Comparison of ENCODE assay signal across 9 mouse cellular contexts in genomic region chr9:21269590-21269989, GRCm38 (mm10). TPM values are rescaled to one million over a fixed set of nuclear protein-coding genes. Genes with fewer than 3 reads are reported as not detected.
DNase-seq lines count a peak whose midpoint lies in the region; ATAC-seq and TF ChIP-seq lines count a peak whose summit lies in the region.
"Not testable (repeated sequence)": the region's sequence is repeated elsewhere in the genome, so short reads cannot be mapped to it uniquely, and the experiment has no call there.
"Had no signal": no experiment of that assay in that cellular context is flagged by ENCODE, and none has a peak within 500 bp of the region (broad histone marks: within the 10 kb centered on the region; RNA-seq: fewer than 3 reads in every experiment).

No protein-coding gene starts in this region.

- not testable (repeated sequence) for H3K79me2 ChIP-seq in CH12.LX (replicated peaks; ENCODE audit: control insufficient read depth, extremely low read depth, insufficient read depth, poor library complexity, severe bottlenecking)
- H3K79me2 ChIP-seq in MEL (ENCODE audit: control insufficient read depth, insufficient read depth, low read length, poor library complexity) = peaks cover 22% of the 10 kb centered on the region

- dilution Hi-C loops in CH12.LX (cut with MboI; ENCODE audit: extremely low pct_ligation_motif_present, extremely low pct_unique_long_range_greater_than_20kb, low sequenced_read_pairs) = not testable (repeated sequence)

- 73% methylated on average over 5 of the region's 5 CpGs for WGBS in intestine, postnatal 0 days
- 67% methylated on average over 5 of the region's 5 CpGs for WGBS in liver, postnatal 0 days (ENCODE audit: insufficient replicate concordance)
- 60% methylated on average over 5 of the region's 5 CpGs for WGBS in stomach, postnatal 0 days

- ATAC-seq in intestine, postnatal 0 days; liver, postnatal 0 days; stomach, postnatal 0 days (ENCODE audit: low FRiP score, low TSS enrichment): not testable (repeated sequence)

- TF ChIP-seq RAD21 in CH12.LX (IDR thresholded peaks at IDR 0.05; ENCODE audit: low read depth, low read length) = not testable (repeated sequence)
- peak; percentile 18 for TF ChIP-seq RAD21 in MEL (IDR thresholded peaks at IDR 0.05; ENCODE audit: low read depth, low read length)

- not testable (repeated sequence) for H3K9me3 ChIP-seq in CH12.LX (replicated peaks; ENCODE audit: low read length); ES-E14 (ENCODE audit: control insufficient read depth, insufficient read depth, low read depth, low read length); MEL (replicated peaks; ENCODE audit: insufficient read depth, low read length); intestine, postnatal 0 days (ENCODE audit: control insufficient read depth); liver, postnatal 0 days (ENCODE audit: low read length); stomach, postnatal 0 days (ENCODE audit: control insufficient read depth, low read length)

- TF ChIP-seq POLR2A in CH12.LX (IDR thresholded peaks at IDR 0.05; ENCODE audit: low read depth, low read length); MEL (IDR thresholded peaks at IDR 0.05; ENCODE audit: control insufficient read depth in 1 of 2, insufficient read depth in 1 of 2, low read depth in 1 of 2, low read length in 2 of 2, poor library complexity in 1 of 2): not testable (repeated sequence)

- peaks cover 55 to 77% of the 10 kb centered on the region in 2 experiments for H3K36me3 ChIP-seq in CH12.LX (replicated peaks in 1 of 2; ENCODE audit: control insufficient read depth in 1 of 2, insufficient read depth in 1 of 2, low read length in 1 of 2)
- peaks cover 59% of the 10 kb centered on the region for H3K36me3 ChIP-seq in ES-E14 (ENCODE audit: control insufficient read depth, insufficient read depth, low read length, poor library complexity, severe bottlenecking)
- peaks cover 12 to 38% of the 10 kb centered on the region in 2 experiments for H3K36me3 ChIP-seq in MEL (ENCODE audit: control insufficient read depth in 1 of 2, insufficient read depth in 2 of 2, low read length in 2 of 2)
- peaks cover 65% of the 10 kb centered on the region for H3K36me3 ChIP-seq in intestine, postnatal 0 days (ENCODE audit: control insufficient read depth, insufficient read depth)
- H3K36me3 ChIP-seq in liver, postnatal 0 days (replicated peaks; ENCODE audit: insufficient read depth, low read length) = peaks cover 80% of the 10 kb centered on the region
- peaks cover 50% of the 10 kb centered on the region for H3K36me3 ChIP-seq in stomach, postnatal 0 days (ENCODE audit: control insufficient read depth, insufficient read depth, low read length)

- peaks cover 0 to 17% of the 10 kb centered on the region in 2 experiments; a peak in 3 of 4 replicates for H3K4me1 ChIP-seq in CH12.LX (ENCODE audit: control insufficient read depth in 1 of 2, insufficient read depth in 2 of 2)
- not testable (repeated sequence) for H3K4me1 ChIP-seq in ES-E14 (ENCODE audit: control insufficient read depth in 2 of 2, insufficient read depth in 2 of 2, low read length in 2 of 2, poor library complexity in 1 of 2); intestine, postnatal 0 days (replicated peaks; ENCODE audit: control insufficient read depth, insufficient read depth, low read length); stomach, postnatal 0 days (replicated peaks; ENCODE audit: control insufficient read depth, insufficient read depth)
- peaks cover 8 to 14% of the 10 kb centered on the region in 2 experiments; a peak in 3 of 4 replicates for H3K4me1 ChIP-seq in MEL (ENCODE audit: control insufficient read depth in 1 of 2, insufficient read depth in 2 of 2, low read length in 2 of 2)
- H3K4me1 ChIP-seq in liver, postnatal 0 days (ENCODE audit: insufficient read depth) = peaks cover 22% of the 10 kb centered on the region

- H3K27me3 ChIP-seq in CH12.LX (replicated peaks); MEL (ENCODE audit: control insufficient read depth in 1 of 2, insufficient read depth in 2 of 2, low read length in 2 of 2); intestine, postnatal 0 days (replicated peaks; ENCODE audit: control insufficient read depth, insufficient read depth, low read length); liver, postnatal 0 days (ENCODE audit: insufficient read depth, low read length); stomach, postnatal 0 days (ENCODE audit: control insufficient read depth, insufficient read depth, low read length): not testable (repeated sequence)

- not testable (repeated sequence) for TF ChIP-seq EP300 in CH12.LX (IDR thresholded peaks at IDR 0.05; ENCODE audit: low read length); MEL (IDR thresholded peaks at IDR 0.05; ENCODE audit: low read depth in 1 of 2, low read length in 2 of 2); liver, postnatal 0 days (IDR thresholded peaks at IDR 0.05; ENCODE audit: low read depth); stomach, postnatal 0 days (optimal IDR thresholded peaks at IDR 0.05)

- in situ Hi-C loops in CH12.LX (cut with MboI; ENCODE audit: low pct_ligation_motif_present, low pct_unique_long_range_greater_than_20kb, low sequenced_read_pairs); ES-E14 (cut with MboI; ENCODE audit: low sequenced_read_pairs in 2 of 2, unreplicated experiment in 2 of 2): not testable (repeated sequence)

- TF ChIP-seq CTCF in CH12.LX (conservative IDR thresholded peaks at IDR 0.05 in 1 of 2, IDR thresholded peaks at IDR 0.05 in 1 of 2; ENCODE audit: low read depth in 2 of 2, low read length in 2 of 2) = peak in 1 of 2 experiments; percentile 36; a peak in 2 of 4 replicates
- peak in 1 of 3 experiments; percentile 41; a peak in 2 of 6 replicates for TF ChIP-seq CTCF in MEL (IDR thresholded peaks at IDR 0.05 in 2 of 3, conservative IDR thresholded peaks at IDR 0.05 in 1 of 3; ENCODE audit: control insufficient read depth in 1 of 3, insufficient read depth in 1 of 3, low read depth in 2 of 3, low read length in 3 of 3, poor library complexity in 1 of 3, severe bottlenecking in 1 of 3)
- 0 out of 2 replicates have a peak, but pooled peaks have one; percentile 8 for TF ChIP-seq CTCF in intestine, postnatal 0 days (IDR thresholded peaks at IDR 0.05; ENCODE audit: low read depth)
- TF ChIP-seq CTCF in liver, postnatal 0 days (IDR thresholded peaks at IDR 0.05; ENCODE audit: low read depth) = 0 out of 2 replicates have a peak, but pooled peaks have one; percentile 15
- peak; percentile 31; the same call in 1 of the 2 replicates for TF ChIP-seq CTCF in stomach, postnatal 0 days (IDR thresholded peaks at IDR 0.05; ENCODE audit: low read depth)

- H3K4me2 ChIP-seq in CH12.LX (ENCODE audit: insufficient read depth, low read depth, poor library complexity, severe bottlenecking); intestine, postnatal 0 days (replicated peaks; ENCODE audit: low read depth); liver, postnatal 0 days (ENCODE audit: low read depth, low read length); stomach, postnatal 0 days (replicated peaks; ENCODE audit: low read depth): not testable (repeated sequence)

- not testable (repeated sequence) for H3K9ac ChIP-seq in CH12.LX (ENCODE audit: insufficient read depth, low read depth); ES-E14 (ENCODE audit: insufficient read depth, low read depth, low read length, poor library complexity, severe bottlenecking); MEL (ENCODE audit: control insufficient read depth, low read depth, low read length, poor library complexity, severe bottlenecking); intestine, postnatal 0 days (ENCODE audit: low read depth, low read length); liver, postnatal 0 days (replicated peaks); stomach, postnatal 0 days (ENCODE audit: low read length)

- H3K4me3 ChIP-seq in CH12.LX (replicated peaks in 1 of 3; ENCODE audit: low read depth in 2 of 3, low read length in 2 of 3, poor library complexity in 1 of 3); ES-E14 (ENCODE audit: insufficient read depth in 1 of 2, low read depth in 1 of 2, low read length in 2 of 2, poor library complexity in 1 of 2, severe bottlenecking in 1 of 2); MEL (ENCODE audit: control insufficient read depth in 1 of 2, insufficient read depth in 1 of 2, low read depth in 2 of 2, low read length in 2 of 2); intestine, postnatal 0 days (ENCODE audit: low read depth, low read length); liver, postnatal 0 days (ENCODE audit: low read depth, low read length); stomach, postnatal 0 days (ENCODE audit: low read depth, low read length): not testable (repeated sequence)

- not testable (repeated sequence) for DNase-seq in CH12.LX (ENCODE audit: extremely low read depth); ES-E14 (ENCODE audit: low read depth, low spot score); liver, postnatal 0 days; stomach, postnatal 0 days (ENCODE audit: low spot score)
- peak; percentile 56 for DNase-seq in MEL (ENCODE audit: low read depth, low spot score)
- peak; percentile 31 for DNase-seq in induced T-regulatory cell, adult 2 months (ENCODE audit: low read depth)

- not testable (repeated sequence) for H3K27ac ChIP-seq in CH12.LX (ENCODE audit: insufficient read depth, low read depth); ES-E14 (ENCODE audit: insufficient read depth, low read depth, low read length, poor library complexity, severe bottlenecking); MEL (ENCODE audit: control insufficient read depth, low read depth, low read length); intestine, postnatal 0 days (ENCODE audit: low read depth, low read length); liver, postnatal 0 days (ENCODE audit: low read depth); stomach, postnatal 0 days (replicated peaks)

RNA-seq across cellular contexts. Expression of gene Atg4d, which starts 4.5 kb away (rescaled TPM):
- total RNA-seq in CH12.LX (2012; rRNA removed) = 13.5 and 14.3 TPM in 2 replicates
- total RNA-seq in CH12.LX (2014; rRNA removed) = 10.3 and 10.9 TPM in 2 replicates
- polyA plus RNA-seq in CH12.LX (2012; ENCODE audit: insufficient read length, low read depth) = 7.7 and 9.4 TPM in 2 replicates
- 23.8 and 32.7 TPM in 2 replicates for total RNA-seq in ES-E14 (2012; rRNA removed)
- total RNA-seq in MEL (2012; rRNA removed) = 76.4 and 83.9 TPM in 2 replicates
- 10 to 100 TPM in 1 of 2 experiments, not detected in 1; 99.7 TPM for polyA plus RNA-seq in MEL (2012; ENCODE audit: insufficient read depth in 1 of 2, insufficient read length in 2 of 2, low read depth in 1 of 2, low replicate concordance in 2 of 2, missing spikeins in 1 of 2)
- polyA plus RNA-seq in intestine, postnatal 0 days (2015; fragmentation: Nextera tagmentation; extraction: Ambion mirVana) = 44.7 and 48.1 TPM in 2 replicates
- 49.3 and 51.2 TPM in 2 replicates for polyA plus RNA-seq in liver, postnatal 0 days (2015; fragmentation: Nextera tagmentation; extraction: Ambion mirVana)
- 38.6 and 41.7 TPM in 2 replicates for polyA plus RNA-seq in stomach, postnatal 0 days (2015; fragmentation: Nextera tagmentation; extraction: Ambion mirVana)

RNA-seq across cellular contexts. Expression of gene Kri1, which starts 18.2 kb away (rescaled TPM):
- total RNA-seq in CH12.LX (2012; rRNA removed) (55.5 and 62.6 TPM in 2 replicates), CH12.LX (2014; rRNA removed) (28.8 and 29.0 TPM in 2 replicates), ES-E14 (2012; rRNA removed) (81.6 and 108 TPM in 2 replicates), MEL (2012; rRNA removed) (175 and 199 TPM in 2 replicates)
- polyA plus RNA-seq in CH12.LX (2012; ENCODE audit: insufficient read length, low read depth) (57.1 and 64.9 TPM in 2 replicates), MEL (2012; ENCODE audit: insufficient read depth in 1 of 2, insufficient read length in 2 of 2, low read depth in 1 of 2, low replicate concordance in 2 of 2, missing spikeins in 1 of 2) (100 to 1,000 TPM in 1 of 2 experiments, 10 to 100 TPM in 1; 76.1 to 233 TPM)
- 7.0 and 7.2 TPM in 2 replicates for polyA plus RNA-seq in intestine, postnatal 0 days (2015; fragmentation: Nextera tagmentation; extraction: Ambion mirVana)
- polyA plus RNA-seq in liver, postnatal 0 days (2015; fragmentation: Nextera tagmentation; extraction: Ambion mirVana) = 4.7 and 5.3 TPM in 2 replicates
- polyA plus RNA-seq in stomach, postnatal 0 days (2015; fragmentation: Nextera tagmentation; extraction: Ambion mirVana) = 6.7 and 7.9 TPM in 2 replicates

RNA-seq across cellular contexts. Expression of gene S1pr5, which starts 21.3 kb away (rescaled TPM):
- total RNA-seq in CH12.LX (2012; rRNA removed) (not detected in 2 replicates), CH12.LX (2014; rRNA removed) (not detected in 2 replicates), ES-E14 (2012; rRNA removed) (0.27 and 0.53 TPM in 2 replicates), MEL (2012; rRNA removed) (0.04 TPM in 1 of 2 replicates, not detected in the other)
- polyA plus RNA-seq in CH12.LX (2012; ENCODE audit: insufficient read length, low read depth) (not detected in 2 replicates), MEL (2012; ENCODE audit: insufficient read depth in 1 of 2, insufficient read length in 2 of 2, low read depth in 1 of 2, low replicate concordance in 2 of 2, missing spikeins in 1 of 2) (under 1 TPM in 1 of 2 experiments, not detected in 1; 0.08 TPM)
- not detected in 2 replicates for polyA plus RNA-seq in intestine, postnatal 0 days (2015; fragmentation: Nextera tagmentation; extraction: Ambion mirVana)
- polyA plus RNA-seq in liver, postnatal 0 days (2015; fragmentation: Nextera tagmentation; extraction: Ambion mirVana) = 0.08 and 0.17 TPM in 2 replicates
- polyA plus RNA-seq in stomach, postnatal 0 days (2015; fragmentation: Nextera tagmentation; extraction: Ambion mirVana) = 4.7 and 5.0 TPM in 2 replicates
- polyA plus RNA-seq: G1E, Patski had no signal

RNA-seq across cellular contexts. Expression of gene Cdkn2d, which starts 21.6 kb away (rescaled TPM):
- total RNA-seq in CH12.LX (2012; rRNA removed) = 9.7 and 12.6 TPM in 2 replicates
- 7.1 and 7.3 TPM in 2 replicates for total RNA-seq in CH12.LX (2014; rRNA removed)
- polyA plus RNA-seq in CH12.LX (2012; ENCODE audit: insufficient read length, low read depth) = 2.2 and 2.9 TPM in 2 replicates
- total RNA-seq in ES-E14 (2012; rRNA removed) = 9.6 and 12.7 TPM in 2 replicates
- 40.1 and 55.2 TPM in 2 replicates for total RNA-seq in MEL (2012; rRNA removed)
- polyA plus RNA-seq in MEL (2012; ENCODE audit: insufficient read depth in 1 of 2, insufficient read length in 2 of 2, low read depth in 1 of 2, low replicate concordance in 2 of 2, missing spikeins in 1 of 2) = 10 to 100 TPM in 1 of 2 experiments, not detected in 1; 67.9 TPM
- 24.1 and 25.8 TPM in 2 replicates for polyA plus RNA-seq in intestine, postnatal 0 days (2015; fragmentation: Nextera tagmentation; extraction: Ambion mirVana)
- polyA plus RNA-seq in liver, postnatal 0 days (2015; fragmentation: Nextera tagmentation; extraction: Ambion mirVana) = 74.3 and 76.6 TPM in 2 replicates
- polyA plus RNA-seq in stomach, postnatal 0 days (2015; fragmentation: Nextera tagmentation; extraction: Ambion mirVana) = 23.1 and 28.0 TPM in 2 replicates

RNA-seq across cellular contexts. Expression of gene Keap1, which starts 30.4 kb away (rescaled TPM):
- total RNA-seq in CH12.LX (2012; rRNA removed) = 41.7 and 42.8 TPM in 2 replicates
- total RNA-seq in CH12.LX (2014; rRNA removed) = 16.2 and 18.4 TPM in 2 replicates
- polyA plus RNA-seq in CH12.LX (2012; ENCODE audit: insufficient read length, low read depth) = 30.0 and 31.2 TPM in 2 replicates
- total RNA-seq in ES-E14 (2012; rRNA removed) = 23.3 and 27.4 TPM in 2 replicates
- total RNA-seq in MEL (2012; rRNA removed) = 168 and 174 TPM in 2 replicates
- 100 to 1,000 TPM in 1 of 2 experiments, 10 to 100 TPM in 1; 67.5 to 171 TPM for polyA plus RNA-seq in MEL (2012; ENCODE audit: insufficient read depth in 1 of 2, insufficient read length in 2 of 2, low read depth in 1 of 2, low replicate concordance in 2 of 2, missing spikeins in 1 of 2)
- polyA plus RNA-seq in intestine, postnatal 0 days (2015; fragmentation: Nextera tagmentation; extraction: Ambion mirVana) = 38.3 and 42.4 TPM in 2 replicates
- polyA plus RNA-seq in liver, postnatal 0 days (2015; fragmentation: Nextera tagmentation; extraction: Ambion mirVana) = 22.9 and 26.5 TPM in 2 replicates
- 37.2 and 40.8 TPM in 2 replicates for polyA plus RNA-seq in stomach, postnatal 0 days (2015; fragmentation: Nextera tagmentation; extraction: Ambion mirVana)
